ENCODE assay signal across 17 mouse cellular contexts in the genomic region with DNA sequence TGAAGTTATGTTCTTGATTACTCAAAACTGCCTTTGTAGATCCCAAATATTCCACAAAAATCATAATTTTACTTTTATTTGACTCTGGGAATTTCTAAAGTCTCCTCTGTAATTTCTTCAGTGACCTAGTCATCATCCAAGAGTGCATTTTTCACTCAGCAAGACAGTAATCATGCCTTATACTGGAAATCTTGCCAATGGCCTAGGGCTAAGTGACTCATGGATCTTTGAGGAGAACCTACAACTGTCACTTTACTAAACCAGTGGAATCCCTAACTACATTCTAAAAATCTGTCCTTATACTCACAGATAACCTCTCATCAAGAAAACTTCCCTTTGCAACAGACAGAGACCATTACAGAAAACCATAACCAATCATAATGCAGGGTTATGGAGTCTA.
"Had no signal": no experiment of that assay in that cellular context is flagged by ENCODE, and none has a peak within 500 bp of the region (broad histone marks: within the 10 kb centered on the region; RNA-seq: fewer than 3 reads in every experiment).

No protein-coding gene starts in this region.

- H3K4me3 ChIP-seq: midbrain, embryonic 10.5 days; midbrain, embryonic 13.5 days; myocyte; neural tube, embryonic 13.5 days; neural tube, embryonic 15.5 days had no signal

- DNase-seq: lung, adult 18-20 months; lung, embryonic 14.5 days; lung, postnatal 10 days; lung, postnatal 4 days; retina, postnatal 1 day; right cerebral cortex, adult 18-20 months; right cerebral cortex, postnatal 25 days; right cerebral cortex, postnatal 4 days; spleen, adult 18-20 months; thymus, adult 18-20 months; thymus, postnatal 25 days; thymus, postnatal 4 days had no signal

- H3K4me1 ChIP-seq: midbrain, embryonic 10.5 days; midbrain, embryonic 13.5 days; neural tube, embryonic 13.5 days; neural tube, embryonic 15.5 days had no signal

- H3K9ac ChIP-seq: lung, embryonic 14.5 days; midbrain, embryonic 13.5 days; neural tube, embryonic 13.5 days; neural tube, embryonic 15.5 days had no signal

- H3K27ac ChIP-seq: midbrain, embryonic 10.5 days; midbrain, embryonic 13.5 days; neural tube, embryonic 13.5 days; neural tube, embryonic 15.5 days had no signal

- H3K36me3 ChIP-seq: midbrain, embryonic 10.5 days; midbrain, embryonic 13.5 days; neural tube, embryonic 13.5 days; neural tube, embryonic 15.5 days had no signal

- H3K27me3 ChIP-seq: midbrain, embryonic 13.5 days; neural tube, embryonic 13.5 days; neural tube, embryonic 15.5 days had no signal

- H3K9me3 ChIP-seq: midbrain, embryonic 10.5 days; midbrain, embryonic 13.5 days; neural tube, embryonic 13.5 days; neural tube, embryonic 15.5 days had no signal
